Mouse (Mus musculus): ENCODE results near the gene Tmed2.
"Not testable (repeated sequence)": the region's sequence is repeated elsewhere in the genome, so short reads cannot be mapped to it uniquely, and the experiment has no call there.

Tmed2 gene

DNA sequence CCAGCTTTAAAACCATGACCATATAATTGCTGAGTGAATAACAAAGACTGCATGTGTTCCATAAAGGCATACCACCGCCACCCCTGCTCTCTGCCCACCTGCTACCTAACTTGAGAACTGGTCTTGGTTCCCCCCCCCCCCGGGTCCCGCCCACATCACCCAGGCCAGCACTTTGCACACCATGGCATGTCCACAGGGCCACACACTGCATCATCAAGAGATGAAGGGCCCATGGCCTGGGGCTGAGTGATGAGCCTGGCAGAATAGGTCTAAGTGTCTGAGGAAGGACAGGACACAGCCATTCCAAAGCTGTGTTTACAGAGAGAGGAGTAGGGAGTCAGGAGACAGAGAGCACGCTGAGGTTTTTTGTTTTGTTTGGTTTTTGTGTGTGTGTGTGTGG, 12.1 kb upstream of the Tmed2 start:
- no peak for DNase-seq (ENCODE audit: low spot score in 2 of 2)

DNA sequence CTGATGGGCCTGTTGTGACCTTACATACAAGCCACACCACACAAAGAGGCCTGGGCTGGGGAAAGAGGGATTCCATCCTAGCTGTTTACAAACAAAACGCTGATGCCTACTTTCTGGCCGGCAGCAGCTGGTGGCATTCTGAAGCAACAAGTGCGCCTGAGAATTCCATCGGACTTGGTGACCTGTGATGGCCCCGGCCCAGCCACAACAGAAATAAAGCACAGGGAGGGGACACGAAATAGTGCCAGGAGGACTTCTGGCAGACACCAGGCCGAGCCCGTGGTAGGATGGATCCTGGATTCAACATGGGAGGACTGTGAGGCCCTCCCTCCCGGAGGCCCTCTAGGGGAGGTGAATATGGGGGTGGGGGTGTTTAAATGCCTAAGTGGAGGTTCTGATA, 11.7 kb upstream of the Tmed2 start:
- no peak for DNase-seq (ENCODE audit: low spot score in 2 of 2)

DNA sequence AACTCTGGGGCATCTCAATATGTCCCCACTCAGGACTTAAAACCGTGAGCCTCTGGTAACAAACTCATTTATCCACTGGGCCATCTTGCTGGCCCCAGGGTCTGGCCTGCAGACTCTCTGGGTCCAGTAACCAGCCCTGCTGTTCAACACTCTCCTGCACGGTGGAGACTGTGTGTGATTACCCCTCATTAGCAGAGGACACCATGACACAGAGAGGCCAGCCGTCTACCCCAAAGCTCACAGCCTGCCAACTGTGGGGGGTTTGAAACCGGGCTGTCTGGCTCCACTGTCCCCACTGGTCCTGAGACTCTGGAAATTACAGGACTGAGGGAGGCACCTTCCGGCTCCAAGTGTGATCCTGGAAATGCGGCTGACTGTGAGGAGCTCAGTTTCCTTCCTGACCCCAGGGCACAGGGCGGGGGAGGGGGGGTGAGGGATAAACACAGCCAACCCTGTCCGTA, 11.3 kb upstream of the Tmed2 start:
- no peak for DNase-seq (ENCODE audit: low spot score in 2 of 2)

DNA sequence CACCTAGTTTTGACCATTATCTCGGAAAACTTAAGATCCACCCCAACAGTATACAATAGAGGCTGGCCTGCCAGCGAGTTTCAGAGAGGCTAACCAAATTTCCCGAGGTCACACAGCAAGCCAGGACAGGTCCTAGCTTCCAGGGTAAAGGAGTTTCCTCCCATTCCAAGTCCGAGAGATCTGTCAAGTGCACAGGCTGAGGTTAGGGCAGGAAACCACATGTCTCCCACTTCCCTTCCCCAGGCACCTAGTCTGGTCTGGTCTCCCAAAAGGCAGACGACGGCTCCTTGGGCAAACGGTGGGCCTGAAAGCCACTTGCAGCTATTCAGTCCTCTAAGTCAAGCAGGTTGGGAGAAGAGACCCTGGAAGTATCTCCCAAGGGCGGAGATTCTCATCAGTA, 10.8 kb upstream of the Tmed2 start:
- DNase-seq (ENCODE audit: low spot score in 2 of 2): no peak

DNA sequence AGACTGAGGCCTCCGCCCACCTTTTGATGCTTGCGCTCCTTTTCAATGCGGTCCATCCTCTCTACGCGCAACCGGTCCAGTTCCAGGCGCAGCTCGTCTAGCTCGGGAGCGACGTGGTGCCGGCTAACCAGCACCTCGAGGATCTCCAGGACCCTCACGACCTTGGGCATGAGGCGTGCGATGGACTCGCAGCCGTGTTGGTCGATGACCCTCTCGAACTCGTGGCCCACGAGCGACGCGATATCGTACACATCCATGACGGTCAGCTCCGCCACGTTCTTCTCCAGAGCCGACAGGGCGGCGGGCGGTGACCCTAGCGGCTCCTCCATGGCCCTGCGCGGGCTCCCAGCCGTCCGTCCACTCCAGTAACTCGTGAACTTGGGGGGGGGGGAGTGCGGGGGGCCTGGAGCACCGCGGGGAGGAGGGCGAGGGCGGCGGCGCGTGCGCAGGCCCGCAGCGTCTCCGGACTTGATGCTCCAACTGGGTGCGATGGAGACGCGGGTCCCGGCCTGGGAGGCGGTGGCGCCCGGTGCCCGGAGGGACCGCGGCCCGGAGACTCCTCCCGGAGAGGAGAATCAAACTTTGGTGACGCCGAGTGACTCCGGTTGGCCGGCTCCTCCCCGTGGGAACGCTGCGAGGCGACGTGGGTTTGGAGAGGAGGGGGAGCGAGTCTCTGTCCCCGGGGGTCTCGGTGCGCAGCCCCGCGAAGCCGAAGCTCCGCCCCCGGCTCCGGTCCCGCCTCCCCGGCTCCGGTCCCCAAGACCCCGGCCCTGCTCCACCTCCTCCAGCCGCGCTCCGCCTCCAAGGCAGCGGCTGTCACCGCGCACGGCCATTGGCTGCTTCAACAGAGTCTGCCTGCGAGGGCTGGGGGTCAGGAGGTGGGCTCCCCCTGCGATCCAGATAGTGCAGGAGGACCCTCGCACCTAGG, 9.6 kb upstream of the Tmed2 start, which contains the start of gene Rilpl1:
Rilpl1 (minus strand) TSS at position 737 of the 928 bp plus-strand sequence.
- peak in 1 of 2 experiments; percentile 59 for DNase-seq (ENCODE audit: low spot score in 2 of 2)

DNA sequence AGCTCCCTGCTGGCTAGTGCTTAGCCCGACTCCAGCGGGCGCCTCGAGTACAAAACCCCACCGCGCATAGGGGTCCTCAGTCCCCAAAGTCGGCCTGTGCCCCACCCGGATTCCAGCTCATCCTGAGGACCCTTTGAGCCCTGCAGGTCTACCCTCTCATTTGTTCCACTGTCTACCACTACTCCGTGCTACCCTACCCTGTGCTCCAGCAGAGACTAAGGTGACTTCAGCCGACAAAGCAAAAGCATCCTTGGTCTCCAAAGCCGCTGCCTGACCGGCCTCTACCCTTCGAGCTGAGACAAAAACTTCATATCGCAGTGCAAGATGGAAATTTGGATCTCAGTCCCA, 8.9 kb upstream of the Tmed2 start:
- no peak for DNase-seq (ENCODE audit: low spot score in 2 of 2)

DNA sequence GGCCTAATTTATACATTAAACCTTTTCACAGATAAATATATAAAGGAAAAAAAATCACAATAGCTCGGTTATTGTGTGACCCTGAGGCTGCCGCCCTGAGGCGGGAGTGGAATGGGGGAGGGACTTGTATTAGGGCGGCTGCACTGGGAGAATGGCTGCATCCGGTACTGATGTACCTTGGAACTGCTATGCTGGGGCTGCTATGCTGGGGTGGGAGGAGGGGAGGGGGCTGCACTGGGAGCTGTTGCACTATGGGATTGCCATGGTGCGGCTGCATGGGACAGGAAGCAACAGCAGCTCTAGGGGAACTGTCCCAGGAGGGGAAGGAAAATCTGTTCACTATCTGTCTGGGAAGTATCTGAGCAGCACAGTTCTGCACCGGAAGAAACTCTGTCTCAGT, 8.0 kb upstream of the Tmed2 start:
- no peak for DNase-seq (ENCODE audit: low spot score in 2 of 2)

DNA sequence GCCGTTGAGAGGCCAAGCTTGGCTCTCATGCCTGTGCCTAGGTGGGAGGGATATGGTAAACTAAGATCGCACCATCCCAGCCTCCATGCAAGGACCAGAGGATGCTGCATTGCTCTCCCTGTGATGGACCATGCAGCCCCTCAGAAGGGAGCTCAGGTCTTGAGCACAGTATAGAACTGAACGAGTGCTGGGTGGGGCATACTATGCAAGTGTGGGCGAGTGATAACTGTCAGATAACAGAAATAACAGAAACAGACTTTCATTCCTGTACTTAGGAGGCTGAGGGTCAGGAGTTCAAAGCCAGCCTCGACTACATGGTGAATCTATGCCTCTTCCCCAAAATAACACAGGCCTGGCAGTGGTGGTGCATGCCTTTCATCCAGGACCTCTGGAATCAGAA, 5.5 kb upstream of the Tmed2 start:
- no peak for DNase-seq (ENCODE audit: low spot score in 2 of 2)

DNA sequence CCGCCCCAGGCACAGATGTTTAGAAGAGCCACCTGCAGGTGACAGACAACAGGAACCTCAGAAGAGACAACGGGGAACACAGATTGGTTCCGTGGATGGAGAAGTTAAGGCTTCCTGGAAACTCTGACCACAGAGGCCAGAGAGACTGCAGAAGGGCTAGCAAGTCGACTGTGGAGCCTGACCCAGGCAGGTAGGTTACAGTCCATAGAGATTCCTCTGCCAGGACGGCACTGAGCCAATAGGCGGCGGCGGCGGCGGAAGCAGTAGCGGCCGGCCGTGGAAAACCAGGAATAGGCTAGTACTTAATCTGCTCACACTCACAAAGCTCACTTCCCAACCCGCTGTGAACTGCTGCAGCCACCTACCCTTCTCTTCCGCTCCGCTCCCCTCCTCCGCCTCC, 3.7 kb upstream of the Tmed2 start:
- DNase-seq (ENCODE audit: low spot score in 2 of 2): no peak

DNA sequence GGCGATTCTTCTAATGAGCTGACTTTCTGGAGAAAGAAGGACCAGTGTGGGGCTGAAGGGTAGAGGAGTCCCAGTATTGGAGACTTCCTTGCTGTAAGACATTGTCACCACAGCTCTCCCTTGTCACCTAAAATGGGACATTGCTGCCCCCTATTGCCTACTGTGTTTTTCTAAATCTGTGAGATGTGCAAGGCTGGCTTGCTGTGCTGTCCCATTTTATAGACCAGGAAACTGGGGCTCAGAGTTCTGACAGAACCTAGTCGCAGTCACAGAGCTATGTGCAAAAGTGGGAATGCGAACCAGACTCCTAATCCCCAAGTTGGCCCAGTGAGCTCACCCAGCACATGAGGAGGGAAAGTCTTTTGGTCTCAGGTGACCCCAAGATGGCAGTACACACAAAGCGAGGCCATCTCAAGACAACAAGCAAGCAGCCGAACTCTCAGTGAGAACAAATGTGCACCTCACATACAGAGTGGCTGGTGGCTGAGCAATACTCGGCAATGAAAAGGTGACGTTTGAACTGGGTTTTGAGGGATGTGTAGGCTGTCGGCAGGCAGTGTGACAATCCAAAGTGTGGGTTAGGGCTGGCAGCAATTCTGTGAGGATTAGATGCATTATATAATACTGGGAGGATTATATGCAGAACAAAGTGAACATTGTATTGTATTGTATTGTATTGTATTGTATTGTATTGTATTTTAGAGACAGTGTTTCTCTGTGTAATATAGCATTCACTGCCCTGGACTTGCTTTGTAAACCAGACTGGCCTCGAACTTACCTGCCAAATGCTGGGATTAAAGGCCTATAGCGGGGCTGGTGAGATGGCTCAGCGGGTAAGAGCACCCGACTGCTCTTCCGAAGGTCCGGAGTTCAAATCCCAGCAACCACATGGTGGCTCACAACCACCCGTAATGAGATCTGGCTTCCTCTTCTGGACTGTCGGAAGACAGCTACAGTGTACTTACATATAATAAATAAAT, 1.4 kb upstream of the Tmed2 start:
- peak in 1 of 2 experiments; percentile 53 for DNase-seq (ENCODE audit: low spot score in 2 of 2)

DNA sequence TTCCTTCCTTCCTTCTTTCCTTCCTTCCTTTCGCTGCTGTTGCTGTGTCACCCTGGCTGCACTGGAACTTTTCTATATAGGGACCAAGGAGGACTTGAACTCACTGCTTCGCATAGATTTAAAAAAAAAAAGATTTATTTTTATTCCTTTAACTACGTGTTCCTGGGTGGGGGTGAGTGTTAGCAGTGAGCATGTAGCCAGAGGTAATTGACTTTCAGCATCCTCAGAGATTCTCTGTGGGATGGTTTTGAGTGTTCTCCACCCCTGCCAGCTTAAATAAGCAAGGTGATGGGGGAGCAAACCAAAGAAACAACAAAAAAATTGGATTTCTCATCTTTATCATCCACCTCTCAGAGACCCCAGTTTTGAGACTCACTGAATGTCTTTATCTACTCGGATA, 590 bp upstream of the Tmed2 start:
- no peak for DNase-seq (ENCODE audit: low spot score in 2 of 2)

DNA sequence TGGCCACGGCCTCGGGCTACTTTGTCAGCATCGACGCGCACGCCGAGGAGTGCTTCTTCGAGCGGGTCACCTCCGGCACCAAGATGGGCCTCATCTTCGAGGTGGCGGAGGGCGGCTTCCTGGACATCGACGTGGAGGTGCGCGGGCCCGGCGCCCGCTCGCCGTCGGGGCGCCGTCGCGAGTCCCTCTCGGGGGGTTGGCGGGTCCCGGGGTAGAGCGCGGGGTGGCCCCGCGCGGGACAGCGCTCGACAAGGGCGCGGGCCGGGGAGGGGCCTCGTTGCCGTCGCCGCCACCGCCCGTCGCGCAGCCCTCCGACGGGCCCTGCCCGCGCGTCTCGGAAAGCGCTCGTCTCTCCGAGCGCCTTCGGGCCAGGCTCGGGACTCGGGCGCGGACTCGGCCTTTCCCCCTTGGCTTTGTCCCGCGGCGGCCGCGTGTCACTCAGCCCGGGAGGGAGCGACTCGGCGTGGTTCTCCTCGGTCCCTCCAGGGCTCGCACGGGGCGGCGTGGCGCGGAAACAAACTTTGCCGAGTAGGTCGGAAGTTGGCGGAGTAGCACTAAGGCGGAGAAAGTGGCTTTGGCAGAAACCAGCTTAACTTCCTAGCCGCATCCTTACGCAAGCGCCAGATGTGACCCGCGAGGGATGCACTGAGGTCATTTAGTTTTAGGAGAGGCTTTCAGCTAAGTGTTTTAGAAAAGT, 558 bp downstream of the Tmed2 start:
- no peak for DNase-seq (ENCODE audit: low spot score in 2 of 2)

DNA sequence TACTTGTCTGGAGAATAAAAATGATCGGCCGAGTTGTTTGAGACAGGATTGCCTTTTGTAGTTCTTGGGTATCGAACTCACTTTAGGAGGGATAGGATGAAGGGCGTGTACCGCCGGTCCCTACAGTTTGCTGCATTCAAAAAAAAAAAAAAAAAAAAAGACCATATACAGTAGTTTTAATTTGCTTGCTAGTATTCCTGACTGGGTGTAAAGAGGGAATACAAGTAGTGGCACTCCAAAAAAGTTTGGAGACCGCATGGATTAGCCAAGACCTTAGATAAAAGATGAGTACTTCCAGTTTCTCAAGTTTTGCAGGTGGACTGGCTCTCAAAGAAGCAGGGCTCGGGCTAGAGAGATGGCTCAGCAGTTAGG, 1.1 kb downstream of the Tmed2 start:
- no peak for DNase-seq (ENCODE audit: low spot score in 2 of 2)

DNA sequence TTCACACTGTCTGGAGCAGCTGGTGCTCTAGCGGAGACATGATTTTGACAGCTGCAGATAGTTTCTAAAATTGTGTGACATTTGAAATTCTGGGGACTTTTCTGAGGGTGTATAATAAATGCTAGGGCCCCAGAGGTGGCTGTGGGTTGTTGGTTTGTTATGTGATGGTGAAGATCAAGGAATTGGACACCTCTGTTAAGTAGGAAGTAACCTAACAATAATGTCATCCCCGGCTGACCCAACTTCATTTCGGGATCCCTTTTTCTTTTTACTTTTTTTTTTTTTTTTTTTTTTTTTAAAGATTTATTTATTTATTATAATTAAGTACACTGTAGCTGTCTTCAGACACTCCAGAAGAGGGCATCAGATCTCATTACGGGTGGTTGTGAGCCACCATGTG, 10.2 kb downstream of the Tmed2 start:
- not testable (repeated sequence) for DNase-seq (ENCODE audit: low spot score in 2 of 2)

DNA sequence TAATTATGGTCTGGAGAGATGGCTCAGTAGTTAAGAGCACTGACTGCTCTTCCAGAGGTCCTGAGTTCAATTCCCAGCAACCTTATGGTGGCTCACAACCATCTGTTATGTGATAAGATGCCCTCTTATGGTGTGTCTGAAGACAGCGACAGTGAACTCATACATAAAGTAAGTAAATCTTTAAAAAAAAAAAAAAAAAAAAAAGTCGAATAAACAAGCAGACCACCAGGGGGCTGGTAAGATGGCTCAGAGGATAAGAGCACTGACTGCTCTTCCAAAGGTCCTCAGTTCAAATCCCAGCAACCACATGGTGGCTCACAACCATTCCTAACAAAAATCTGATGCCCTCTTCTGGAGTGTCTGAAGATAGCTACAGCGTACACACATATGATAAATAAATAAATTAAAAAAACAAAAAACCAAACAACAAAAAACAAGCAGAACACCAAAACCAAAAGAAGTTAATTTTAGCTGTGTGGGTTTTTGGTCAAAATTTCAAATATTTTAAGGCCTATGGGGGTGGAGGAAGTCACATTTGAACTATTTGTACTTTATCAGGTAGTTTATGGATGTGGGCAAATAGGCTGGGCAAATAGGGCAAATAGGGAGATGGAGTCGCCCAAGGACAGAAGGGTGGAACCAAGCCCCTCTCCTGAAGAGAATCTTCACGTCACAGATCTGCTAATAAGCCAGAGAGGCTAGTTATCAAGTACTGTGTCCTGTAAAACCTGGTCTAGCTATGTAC, 11.0 kb downstream of the Tmed2 start:
- not testable (repeated sequence) for DNase-seq (ENCODE audit: low spot score in 2 of 2)

DNA sequence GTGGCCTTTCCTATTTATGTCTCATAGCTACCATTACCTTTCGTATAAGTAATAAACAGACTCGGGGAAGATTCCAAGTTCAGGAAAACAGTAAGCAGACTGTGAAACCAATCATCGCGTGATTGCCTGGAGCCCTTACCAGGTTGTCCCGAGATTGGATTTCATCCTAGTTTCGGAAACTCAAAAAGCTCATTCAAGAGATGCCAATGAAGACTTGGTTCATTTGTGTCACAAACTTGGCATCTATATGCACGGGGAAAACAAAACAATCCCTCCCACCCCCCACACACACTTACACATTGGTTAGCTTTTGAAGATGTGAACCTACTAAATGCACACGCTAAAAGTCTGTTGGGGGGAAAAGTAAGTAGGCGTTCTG, 11.6 kb downstream of the Tmed2 start:
- no peak for DNase-seq (ENCODE audit: low spot score in 2 of 2)

DNA sequence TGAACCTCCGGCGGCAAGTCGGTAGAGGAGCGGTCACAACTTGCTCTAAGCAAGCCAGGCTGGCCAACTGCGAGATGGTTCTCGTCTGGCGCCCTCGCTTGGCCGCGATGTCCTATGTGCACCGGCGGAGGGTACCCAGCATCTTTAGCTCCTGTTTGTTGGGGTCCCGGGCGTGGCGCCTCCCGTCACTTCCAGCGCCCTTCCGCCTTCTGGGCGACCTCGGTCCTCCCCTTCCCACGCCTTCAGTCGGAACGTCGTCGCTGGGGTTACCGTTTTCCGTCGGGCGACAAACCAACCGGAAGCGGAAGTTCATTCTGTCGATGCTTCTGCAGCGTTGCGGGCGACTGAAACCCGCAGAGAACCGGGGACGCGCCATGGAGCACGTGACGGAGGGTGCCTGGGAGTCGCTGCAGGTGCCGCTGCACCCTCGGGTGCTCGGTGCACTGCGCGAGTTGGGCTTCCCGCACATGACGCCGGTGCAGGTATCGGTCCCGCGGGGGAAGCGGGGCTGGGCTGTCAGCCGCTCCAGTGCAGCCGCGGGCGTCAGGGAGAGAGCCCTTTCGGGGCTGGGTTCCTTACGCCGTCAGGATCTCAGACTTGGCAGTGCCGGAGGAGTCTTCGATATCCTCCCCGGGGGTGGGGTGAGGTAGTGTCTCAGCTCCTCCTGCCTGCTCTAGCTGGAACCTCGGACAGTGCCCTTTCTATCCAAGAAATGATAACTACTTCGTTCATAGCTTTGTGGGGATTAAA, 12.2 kb downstream of the Tmed2 start, which contains the start of gene Ddx55:
Ddx55 (plus strand) TSS at position 307 of the 750 bp plus-strand sequence.
- DNase-seq (ENCODE audit: low spot score in 2 of 2): peak; percentile 73 to 78

DNA sequence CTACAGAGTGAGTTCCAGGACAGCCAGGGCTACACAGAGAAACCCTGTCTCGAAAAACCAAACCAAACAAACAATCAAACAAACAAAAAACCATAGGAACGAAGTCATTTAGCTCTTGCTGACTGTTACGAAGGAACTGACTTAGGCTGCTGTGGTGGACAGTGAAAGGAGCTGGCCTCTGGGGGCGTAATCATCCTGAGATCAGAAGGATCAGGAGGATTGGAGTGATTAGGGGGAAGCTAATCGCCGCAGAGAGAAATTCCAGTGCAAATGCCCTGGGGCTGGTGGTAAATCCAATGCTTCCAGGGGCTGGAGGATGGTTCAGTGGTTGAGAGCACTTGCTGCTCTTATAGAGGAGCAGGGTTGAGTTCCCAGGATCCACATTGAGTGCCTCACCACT, 13.1 kb downstream of the Tmed2 start:
- no peak for DNase-seq (ENCODE audit: low spot score in 2 of 2)

DNA sequence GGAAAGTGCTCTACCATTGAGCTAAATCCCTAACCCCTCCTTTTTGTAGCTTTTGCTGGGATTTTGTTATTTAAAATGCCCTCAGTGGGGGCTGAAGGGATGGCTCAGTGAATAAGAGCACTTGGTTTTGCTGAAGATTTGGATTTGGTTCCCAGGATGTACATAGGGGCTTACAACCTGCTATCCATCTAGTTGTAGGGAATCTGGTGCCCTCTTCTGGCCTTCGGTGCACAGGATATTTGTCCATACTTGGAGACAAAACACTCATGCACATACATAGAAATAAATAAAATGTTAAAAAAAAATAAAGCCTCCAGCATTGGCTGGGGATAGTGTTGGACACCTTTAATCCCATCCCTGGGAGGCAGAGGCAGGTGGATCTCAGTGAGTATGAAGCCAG, 14.7 kb downstream of the Tmed2 start:
- DNase-seq (ENCODE audit: low spot score in 2 of 2): no peak

DNA sequence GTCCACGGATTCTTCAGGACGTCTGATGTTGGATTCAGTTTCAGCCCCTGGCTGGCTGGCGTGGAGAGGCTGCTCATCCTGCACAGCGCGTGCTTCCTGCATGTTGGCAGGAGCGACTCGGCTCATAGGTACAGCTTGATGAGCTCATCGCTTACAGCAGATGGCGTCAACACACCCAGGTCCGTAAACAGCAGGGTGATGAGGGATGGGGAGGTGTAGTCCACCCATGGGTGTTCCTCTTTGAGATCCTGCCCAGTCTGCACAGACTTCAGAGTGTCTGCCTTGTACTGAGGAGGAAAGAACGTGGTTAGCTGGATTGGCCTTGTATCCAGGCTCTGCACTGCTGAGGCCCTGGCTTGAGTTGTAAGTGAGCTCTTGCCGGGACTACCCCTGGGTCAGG, 30.6 kb downstream of the Tmed2 start:
- peak; percentile 20 to 22 for DNase-seq (ENCODE audit: low spot score in 2 of 2)

Data from frontal cortex, postnatal 25 days (tissue).